9 mouse cellular contexts compared by ENCODE assay signal in the genomic region with DNA sequence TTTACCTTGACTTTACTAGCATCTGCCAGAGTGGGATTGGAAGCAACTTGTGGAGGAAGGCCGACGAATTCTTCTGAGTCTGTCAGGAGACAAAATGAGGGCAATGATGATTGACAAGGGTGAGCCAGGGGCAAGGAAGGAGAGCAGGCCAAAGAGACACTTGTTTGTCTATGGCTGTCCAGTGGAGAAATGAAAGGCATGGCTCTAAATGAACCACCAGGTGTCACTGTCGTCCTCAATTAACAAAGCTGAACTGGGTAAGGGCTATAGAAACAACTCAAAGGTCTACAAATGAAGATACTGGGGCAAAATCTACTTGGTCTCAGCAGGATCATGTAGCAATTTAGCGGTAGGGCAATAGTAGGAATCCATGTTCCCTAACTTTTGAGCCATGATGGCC. TPM values are rescaled to one million over a fixed set of nuclear protein-coding genes. Genes with fewer than 3 reads are reported as not detected.
A peak's percentile ranks its signal among the peaks of the same experiment; 100 is the strongest.
DNase-seq lines count a peak whose midpoint lies in the region; ATAC-seq and TF ChIP-seq lines count a peak whose summit lies in the region.
"Had no signal": no experiment of that assay in that cellular context is flagged by ENCODE, and none has a peak within 500 bp of the region (broad histone marks: within the 10 kb centered on the region; RNA-seq: fewer than 3 reads in every experiment).

No protein-coding gene starts in this region.

- H3K27me3 ChIP-seq in kidney, embryonic 15.5 days: no peaks in the 10 kb centered on the region
- H3K27me3 ChIP-seq: megakaryocyte, embryonic 14.5 days had no signal

- H3K4me1 ChIP-seq in kidney, embryonic 15.5 days: peaks cover 30% of the 10 kb centered on the region
- no peaks in the 10 kb centered on the region for H3K4me1 ChIP-seq in lung, adult 2 months (ENCODE audit: control insufficient read depth, insufficient read depth, low read length)
- H3K4me1 ChIP-seq: megakaryocyte, embryonic 14.5 days had no signal

- H3K4me3 ChIP-seq in kidney, embryonic 15.5 days (replicated peaks): no peak overlapping the region
- no peak overlapping the region for H3K4me3 ChIP-seq in lung, adult 2 months (replicated peaks; ENCODE audit: extremely low read depth, low read depth, low read length)
- H3K4me3 ChIP-seq: megakaryocyte, embryonic 14.5 days had no signal

- ATAC-seq in kidney, embryonic 15.5 days (replicated peaks; ENCODE audit: low FRiP score): peak; percentile 49; the same call in 1 of the 2 replicates

- TF ChIP-seq CTCF in lung, adult 2 months (IDR thresholded peaks at IDR 0.05; ENCODE audit: insufficient read depth, low read length): peak; percentile 27

- 44% methylated on average over 4 of the region's 4 CpGs for WGBS in kidney, embryonic 15.5 days
- 44% methylated on average over 4 of the region's 4 CpGs for WGBS in lung, adult 2 months

- H3K9me3 ChIP-seq in kidney, embryonic 15.5 days (replicated peaks): no peaks in the 10 kb centered on the region
- H3K9me3 ChIP-seq: megakaryocyte, embryonic 14.5 days had no signal

- peak; percentile 17 to 81 for DNase-seq in adrenal gland, adult (ENCODE audit: inconsistent age in 2 of 2, low spot score in 1 of 2)
- no peak for DNase-seq in adrenal gland, postnatal 4 days (ENCODE audit: low spot score in 2 of 2)
- peak; percentile 5 for DNase-seq in thymus, postnatal 14 days
- DNase-seq in thymus, adult 18-20 months: no peak
- DNase-seq in frontal cortex, postnatal 36 days (ENCODE audit: low spot score in 2 of 2): peak; percentile 43 to 64
- DNase-seq in lung, adult 2 months: peak; percentile 25
- peak; percentile 49 for DNase-seq in testis, postnatal 10 days (ENCODE audit: low spot score)

- H3K36me3 ChIP-seq in kidney, embryonic 15.5 days: no peaks in the 10 kb centered on the region

- H3K27ac ChIP-seq in kidney, embryonic 15.5 days: peak overlapping the region; percentile 51; the same call in 1 of the 2 replicates

- no peak for TF ChIP-seq POLR2A in lung, adult 2 months (IDR thresholded peaks at IDR 0.05; ENCODE audit: borderline replicate concordance, extremely low read depth, low read depth, low read length)

- no peak overlapping the region for H3K9ac ChIP-seq in kidney, embryonic 15.5 days

- H3K4me2 ChIP-seq in kidney, embryonic 15.5 days: no peak overlapping the region

RNA-seq across cellular contexts. Expression of a gene that starts 33.4 kb away (rescaled TPM):
- total RNA-seq in adrenal gland, postnatal 4 days (2021): 10 to 100 TPM; 44.2 to 47.6 TPM
- polyA plus RNA-seq in kidney, embryonic 15.5 days (2015; fragmentation: Nextera tagmentation; extraction: Ambion mirVana): 27.1 and 27.5 TPM in 2 replicates
- 27.8 and 34.5 TPM in 2 replicates for polyA plus RNA-seq in lung, adult 2 months (2012; rRNA removed)

RNA-seq across cellular contexts. Expression of a gene that starts 33.6 kb away (rescaled TPM):
- 10 to 100 TPM; 82.0 to 87.5 TPM for total RNA-seq in adrenal gland, postnatal 4 days (2021)
- polyA plus RNA-seq in kidney, embryonic 15.5 days (2015; fragmentation: Nextera tagmentation; extraction: Ambion mirVana): 33.7 and 34.0 TPM in 2 replicates
- 48.9 and 52.7 TPM in 2 replicates for polyA plus RNA-seq in lung, adult 2 months (2012; rRNA removed)

Comparison
In these comparisons a context has a peak if more than half of its experiments do, and no peak if none do; other contexts are left out.
1. DNase-seq: peak in adrenal gland, adult (2 of 2), thymus, postnatal 14 days (single experiment), frontal cortex, postnatal 36 days (2 of 2), lung, adult 2 months (single experiment) and testis, postnatal 10 days (single experiment); none in adrenal gland, postnatal 4 days (0 of 2) and thymus, adult 18-20 months (0 of 2).